1 mouse cellular context compared by ENCODE assay signal in the genomic region with DNA sequence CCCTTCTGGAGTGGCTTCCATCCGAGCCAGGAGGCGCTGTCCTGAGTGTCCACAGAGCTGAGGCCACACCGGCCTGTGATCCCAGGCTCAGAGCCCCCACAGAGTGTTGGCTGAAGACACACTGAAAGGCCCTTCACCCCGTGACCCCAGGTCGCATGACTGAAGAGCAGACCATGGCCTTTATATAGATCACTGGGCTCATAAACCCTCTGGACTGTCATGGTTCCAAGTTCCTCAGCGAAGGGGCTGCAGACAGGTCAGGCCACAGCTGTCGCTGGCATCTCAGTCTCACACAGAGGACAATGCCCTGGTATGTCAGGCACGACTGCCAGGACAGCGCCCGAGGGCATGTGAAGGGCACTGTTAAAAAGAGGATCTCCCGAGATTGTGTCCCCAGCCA.
A peak's percentile ranks its signal among the peaks of the same experiment; 100 is the strongest.
TF ChIP-seq lines count a peak whose summit lies in the region.

No protein-coding gene starts in this region.

TF ChIP-seq in myocyte, 11 proteins besides CTCF, POLR2A, EP300 and RAD21 (continued from another document):
- no peak for TF ChIP-seq REST (IDR thresholded peaks at IDR 0.05; ENCODE audit: insufficient read depth, insufficient read length)
- TF ChIP-seq MAX (IDR thresholded peaks at IDR 0.05; ENCODE audit: low read depth), result no peak
- TF ChIP-seq MYOD1 (IDR thresholded peaks at IDR 0.05; ENCODE audit: control insufficient read depth in 1 of 3, insufficient read length in 2 of 3, low read depth in 2 of 3), result peak; percentile 62 to 96 (median 71)
- peak; percentile 59 to 93 (median 75) for TF ChIP-seq MYOG (IDR thresholded peaks at IDR 0.05; ENCODE audit: control insufficient read depth in 1 of 3, insufficient read depth in 1 of 3, insufficient read length in 2 of 3, low read depth in 2 of 3)
- TF ChIP-seq CEBPB (IDR thresholded peaks at IDR 0.05; ENCODE audit: insufficient read depth, poor library complexity, severe bottlenecking), result no peak
